Mouse (Mus musculus) stomach, postnatal 0 days (tissue): ENCODE measurements around the gene H2al1g.

Source experiments
- CTCF ChIP-seq: IDR thresholded peaks from 2 replicates; pipeline ENCODE4 v1.5.1; 2016; ENCODE audit warnings: antibody characterized with exemption, low read depth, mild to moderate bottlenecking, moderate library complexity
- EP300 ChIP-seq: optimal IDR thresholded peaks from 2 replicates; pipeline ENCODE3; 2016; ENCODE audit warnings: antibody characterized with exemption

DNA sequence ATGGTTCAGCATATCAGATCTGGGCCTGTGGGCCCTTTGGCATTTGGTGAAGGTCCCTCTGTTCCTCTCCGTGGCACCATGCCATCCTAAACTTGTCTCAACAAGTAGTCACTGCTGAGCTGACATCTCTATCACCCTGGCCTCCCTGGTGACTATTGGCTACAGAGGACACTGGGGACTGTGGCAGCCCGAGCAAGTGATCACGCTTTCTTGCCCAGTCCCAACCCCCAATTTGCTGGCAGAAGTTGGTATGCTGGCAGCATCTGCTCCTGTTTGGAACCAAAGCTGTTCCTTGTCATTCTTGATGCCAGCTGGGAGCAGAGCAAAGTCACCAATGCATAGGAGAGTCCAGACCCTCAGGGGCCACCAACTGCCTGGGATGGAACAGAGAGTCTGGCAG, 49.0 kb upstream of the H2al1g start:
- TF ChIP-seq CTCF (no peak), EP300 (no peak)
